Mouse (Mus musculus): ENCODE data around the gene Ndufaf3.
"Not testable (repeated sequence)": the region's sequence is repeated elsewhere in the genome, so short reads cannot be mapped to it uniquely, and the experiment has no call there.

Gene Ndufaf3

DNA sequence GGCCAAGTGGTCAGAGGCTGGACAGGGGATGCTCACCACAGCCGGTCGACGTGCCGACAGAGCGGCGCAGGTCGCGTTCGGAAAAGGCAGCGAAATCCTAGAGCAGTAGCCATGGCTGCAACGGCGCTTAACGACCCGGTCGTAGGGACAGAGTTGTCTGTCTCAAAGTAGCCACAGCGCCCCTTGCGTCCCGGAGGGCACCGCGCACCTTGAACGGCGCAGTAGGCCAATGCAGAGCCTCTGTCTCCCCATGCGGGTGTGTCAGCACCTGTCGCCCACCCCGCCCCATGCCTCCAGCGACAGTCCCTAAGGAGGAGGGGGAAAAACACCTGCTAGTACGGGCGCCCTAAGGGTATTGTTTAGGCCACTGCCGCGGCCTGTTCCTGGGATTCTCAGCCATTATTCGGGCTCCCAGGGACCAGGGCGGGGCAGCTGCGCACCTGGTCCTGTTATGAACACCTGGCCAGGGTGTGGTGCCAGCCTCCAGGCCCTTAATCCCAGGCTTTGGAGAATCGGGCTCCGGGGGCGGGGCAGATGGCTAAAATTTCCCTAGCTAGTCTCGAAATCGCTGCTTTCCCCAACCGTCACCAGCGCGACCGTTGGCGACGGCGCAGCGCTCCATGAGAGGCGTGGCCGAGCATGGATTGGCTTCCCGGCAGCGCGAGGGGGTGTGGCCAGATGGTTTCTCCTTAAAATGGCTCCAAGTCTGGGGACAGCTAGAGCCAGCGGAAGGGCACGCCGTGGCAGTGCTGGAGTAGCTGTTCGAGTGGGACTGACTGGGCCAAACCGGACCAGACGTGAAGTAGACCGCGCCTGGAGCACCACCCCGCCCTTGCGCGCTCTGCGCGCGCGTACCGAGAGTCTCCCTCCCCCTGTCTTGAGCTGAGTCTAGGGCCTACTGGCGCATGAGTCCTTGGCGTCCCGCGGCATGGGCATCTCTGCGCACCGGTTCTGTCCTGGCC, at the start of gene Ndufaf3:
Gene Ndufaf3, minus strand, starts transcription at position 620 of the 962 bp plus-strand sequence.
- DNase-seq (ENCODE audit: low read depth, low spot score): peak; percentile 88

DNA sequence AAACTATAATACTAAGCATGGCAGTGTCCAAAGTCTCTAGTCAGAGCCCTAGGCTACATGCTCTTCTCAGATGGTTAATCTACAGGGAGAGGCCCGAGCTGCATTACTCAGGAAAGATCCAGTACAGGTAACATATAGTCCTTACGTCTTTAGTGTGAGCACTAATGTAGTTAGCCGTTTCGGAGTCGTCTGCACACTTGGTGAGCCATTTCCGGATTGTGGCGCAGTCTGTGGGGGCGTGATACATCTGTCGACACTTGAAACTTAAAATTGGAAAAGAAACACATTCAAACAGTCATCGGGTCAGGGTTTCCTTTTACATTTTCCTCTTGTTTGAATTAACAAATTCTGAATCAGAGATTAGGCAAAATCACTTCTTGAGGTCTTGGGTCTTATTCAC, 44.3 kb upstream of the Ndufaf3 start:
- no peak for DNase-seq (ENCODE audit: low read depth, low spot score)

DNA sequence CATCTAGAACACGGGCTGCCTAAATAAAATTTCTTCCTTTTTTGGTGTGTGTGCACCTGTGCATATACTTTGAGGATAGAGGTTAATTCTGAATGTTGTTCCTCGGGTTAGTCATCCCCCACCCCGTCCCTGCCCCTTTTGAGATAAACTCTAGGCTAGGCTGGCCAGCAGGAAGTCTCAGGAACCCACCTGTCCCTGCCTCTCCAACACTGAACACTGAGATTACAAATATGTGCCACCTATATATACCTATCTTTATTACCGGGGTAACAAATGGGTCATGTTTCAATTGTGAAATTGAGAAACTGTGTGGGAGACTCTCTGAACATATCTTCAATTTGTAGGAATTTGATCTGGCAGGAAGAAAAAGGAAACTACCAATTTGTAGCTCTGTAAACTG, 41.7 kb upstream of the Ndufaf3 start:
- no peak for DNase-seq (ENCODE audit: low read depth, low spot score)

DNA sequence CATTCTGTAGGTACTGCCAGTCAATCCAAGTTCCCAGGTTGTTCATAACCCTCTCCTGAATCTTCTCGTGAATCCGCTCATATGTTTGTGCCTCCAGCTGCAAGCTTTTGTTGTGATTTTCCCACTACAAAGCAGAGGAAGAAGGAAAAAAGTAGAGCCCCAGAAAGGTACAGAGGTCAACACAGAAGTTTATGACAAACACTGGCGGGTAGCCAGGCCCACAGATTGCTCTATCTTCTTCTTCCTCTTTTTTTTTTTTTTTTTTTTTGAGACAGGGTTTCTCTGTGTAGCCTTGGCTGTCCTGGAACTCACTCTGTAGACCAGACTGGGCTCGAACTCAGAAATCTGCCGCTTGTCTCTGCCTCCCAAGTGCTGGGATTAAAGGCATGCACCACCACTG, 40.7 kb upstream of the Ndufaf3 start:
- DNase-seq (ENCODE audit: low read depth, low spot score): not testable (repeated sequence)

DNA sequence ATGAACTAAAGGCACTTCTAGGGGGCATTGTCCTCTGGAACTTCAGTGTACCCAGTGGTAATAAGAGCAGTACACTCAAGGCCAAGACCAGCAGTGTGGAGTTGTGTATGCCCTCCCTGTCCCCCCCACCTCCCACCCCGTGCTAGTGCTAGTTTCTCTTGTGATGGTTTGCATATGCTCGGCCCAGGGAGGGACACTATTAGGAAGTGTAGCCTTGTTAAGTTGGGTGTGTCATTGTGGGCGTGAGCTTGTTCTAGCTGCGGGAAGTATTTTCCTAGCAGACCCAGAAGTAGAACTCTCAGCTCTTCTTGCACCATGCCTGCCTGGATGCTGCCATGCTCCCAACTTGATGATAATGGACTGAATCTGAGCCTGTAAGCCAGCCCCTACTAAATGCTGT, 34.8 kb upstream of the Ndufaf3 start:
- DNase-seq (ENCODE audit: low read depth, low spot score): no peak

DNA sequence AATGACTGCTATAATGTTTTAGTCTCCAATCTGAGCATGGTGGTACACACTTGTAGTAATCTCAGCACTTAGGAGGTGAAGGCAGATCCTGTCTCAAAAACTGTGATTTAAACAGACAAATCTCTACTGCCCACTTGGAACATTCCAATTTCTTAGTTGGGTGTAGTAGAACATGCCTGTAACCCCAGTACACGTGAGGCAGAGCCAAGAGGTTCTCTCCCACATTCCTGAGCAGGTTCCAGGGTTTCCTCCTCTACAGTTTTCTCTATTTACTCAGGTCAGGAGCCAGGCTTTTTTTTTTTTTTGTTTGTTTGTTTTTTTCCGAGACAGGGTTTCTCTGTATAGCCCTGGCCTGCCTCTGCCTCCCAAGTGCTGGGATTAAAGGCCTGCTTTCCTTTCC, 32.8 kb upstream of the Ndufaf3 start:
- no peak for DNase-seq (ENCODE audit: low read depth, low spot score)

DNA sequence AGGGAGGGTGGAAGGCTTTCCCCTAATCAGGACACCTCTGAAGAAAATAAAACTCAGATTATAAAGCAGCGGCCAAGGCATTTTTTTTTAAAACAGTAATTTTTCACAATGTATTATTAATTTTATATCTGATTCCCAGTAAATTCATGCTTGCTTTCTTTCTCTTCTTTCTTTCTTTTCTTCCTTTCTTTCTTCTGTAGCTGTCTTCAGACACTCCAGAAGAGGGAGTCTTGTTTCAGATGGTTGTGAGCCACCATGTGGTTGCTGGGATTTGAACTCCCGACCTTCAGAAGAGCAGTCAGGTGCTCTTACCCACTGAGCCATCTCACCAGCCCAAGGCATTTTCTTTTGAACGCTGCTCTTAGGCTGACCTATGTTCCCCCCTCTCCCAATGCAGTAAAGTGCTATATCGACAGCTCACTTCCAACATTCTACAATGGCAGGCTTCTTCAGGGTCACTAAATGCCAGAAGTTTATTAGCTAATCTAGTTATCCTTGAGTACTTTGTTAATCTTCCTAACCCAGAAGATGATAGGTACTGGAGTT, 31.9 kb upstream of the Ndufaf3 start:
- DNase-seq (ENCODE audit: low read depth, low spot score): no peak

DNA sequence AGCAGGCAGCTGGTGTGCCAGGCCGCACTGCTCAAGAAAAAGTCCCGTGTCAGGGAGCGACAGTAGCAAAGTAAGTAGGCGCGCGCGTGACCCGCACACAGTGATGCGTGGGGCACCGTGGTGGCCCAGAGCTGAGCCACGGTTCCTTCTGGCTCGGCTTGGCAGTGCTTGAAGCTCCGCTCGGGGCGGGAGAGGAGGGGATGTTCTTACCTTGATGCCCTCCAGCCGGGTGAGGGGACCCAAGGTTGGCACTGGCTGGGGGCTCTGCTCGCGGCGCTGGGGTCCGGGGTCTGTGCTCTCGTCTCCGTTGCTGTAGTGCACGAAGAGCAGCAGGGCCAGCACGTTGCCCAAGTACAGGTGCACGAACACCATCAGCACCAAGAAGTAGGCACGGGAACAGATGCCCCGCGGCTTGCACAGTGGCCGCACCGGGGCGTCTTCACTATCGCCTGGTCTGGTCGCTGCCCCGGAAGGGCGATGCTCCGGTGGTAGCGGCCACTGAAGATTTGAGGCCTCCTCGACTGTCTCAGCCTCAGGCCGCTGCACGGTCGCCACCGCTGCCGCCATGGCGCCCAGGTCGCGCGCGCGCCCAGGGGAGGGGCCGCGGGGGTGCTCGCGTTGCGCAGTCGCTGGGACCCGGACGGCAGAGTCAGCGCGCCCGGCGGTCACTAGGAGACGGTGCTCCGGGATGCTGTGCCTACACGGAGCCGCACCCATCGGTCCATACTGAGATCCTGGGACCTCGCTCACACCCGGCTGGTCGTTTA, 29.9 kb upstream of the Ndufaf3 start, which contains the start of gene P4htm:
Gene P4htm, minus strand, starts transcription at position 670 of the 767 bp plus-strand sequence.
- no peak for DNase-seq (ENCODE audit: low read depth, low spot score)

DNA sequence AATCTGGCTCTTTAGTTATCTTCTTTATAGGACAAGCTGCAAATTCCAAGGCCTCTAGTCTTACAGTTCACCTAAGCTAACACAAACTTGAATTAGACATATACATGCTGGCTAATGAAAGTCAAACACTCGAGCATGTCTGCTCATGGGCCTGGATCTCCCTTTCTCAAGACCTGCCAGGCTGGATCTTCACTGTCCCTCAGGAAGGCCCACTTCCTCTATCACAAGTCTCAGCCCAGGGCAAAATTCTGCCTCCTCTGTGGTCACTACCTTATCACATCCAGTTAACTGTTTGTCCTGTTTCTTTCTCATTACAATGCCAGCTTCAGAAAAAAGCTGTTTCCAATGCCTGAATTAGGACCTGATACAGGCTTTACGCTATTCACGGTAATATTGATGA, 27.1 kb upstream of the Ndufaf3 start:
- no peak for DNase-seq (ENCODE audit: low read depth, low spot score)

DNA sequence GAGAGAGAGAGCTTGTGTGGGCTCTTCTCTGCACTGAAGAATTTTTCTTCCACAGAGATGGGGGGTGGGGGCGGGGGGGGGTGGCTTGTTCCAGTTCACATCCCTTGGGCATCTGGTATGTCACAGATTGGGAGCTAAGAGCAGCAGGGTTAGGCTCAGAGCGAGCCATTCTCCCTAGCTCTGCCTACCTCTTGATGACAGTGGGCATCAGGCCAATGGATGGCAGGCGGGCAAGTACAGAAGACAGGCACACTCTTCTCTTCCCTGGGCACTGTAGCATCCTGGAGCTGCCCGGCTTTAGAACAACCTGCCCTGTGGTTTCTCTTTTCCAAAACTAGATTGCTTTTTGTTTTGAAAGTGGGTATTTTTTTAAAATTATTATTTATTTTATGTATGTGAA, 24.2 kb upstream of the Ndufaf3 start:
- DNase-seq (ENCODE audit: low read depth, low spot score): no peak

DNA sequence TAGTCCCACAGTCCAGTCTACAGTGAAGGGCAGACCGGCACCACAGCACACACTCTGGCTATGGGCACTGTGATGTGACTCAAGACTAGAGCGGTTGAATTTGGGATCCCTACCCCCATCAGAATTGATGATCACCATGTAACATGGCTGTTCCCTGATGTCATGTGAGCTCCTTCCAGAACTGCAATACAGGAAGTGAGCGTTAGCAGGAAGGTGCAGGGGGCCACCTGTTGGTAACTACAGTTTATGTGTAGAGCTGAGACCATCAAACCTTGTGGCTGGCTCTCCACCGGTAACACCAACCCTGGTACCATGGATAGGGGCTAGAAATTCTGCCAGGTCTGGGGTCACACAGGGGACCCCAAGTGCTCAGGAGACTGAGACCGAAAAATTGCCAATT, 22.0 kb upstream of the Ndufaf3 start:
- DNase-seq (ENCODE audit: low read depth, low spot score): no peak

DNA sequence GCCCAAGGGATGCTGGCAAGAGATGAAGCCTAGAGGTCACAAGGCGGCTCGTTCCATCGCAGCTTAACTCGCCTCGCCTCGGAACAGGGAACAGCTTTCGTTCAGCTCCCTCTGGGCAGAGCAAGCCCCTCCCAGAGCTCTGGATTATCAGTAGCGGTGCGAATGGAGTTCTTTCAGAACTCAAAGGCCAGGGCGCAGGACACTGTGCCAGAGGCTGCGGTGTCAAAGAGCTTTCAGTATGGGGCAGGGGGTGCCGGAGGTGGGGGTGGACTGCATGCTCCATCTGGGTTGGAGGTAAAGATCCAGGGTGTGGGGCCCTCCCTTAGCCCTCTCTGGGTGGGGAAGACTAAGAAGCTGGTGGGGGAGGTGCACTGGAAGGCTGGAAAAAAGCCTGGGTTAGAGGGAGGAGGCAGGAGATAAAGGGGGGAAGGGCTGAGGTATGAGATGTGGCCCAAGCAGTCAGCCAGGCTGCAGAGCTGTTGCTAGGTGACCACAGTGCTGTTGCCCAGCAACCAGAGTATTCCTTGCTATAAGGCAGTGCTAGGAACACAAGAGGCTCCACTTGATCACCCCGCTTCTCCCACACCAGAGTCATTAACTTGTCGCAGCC, 20.4 kb upstream of the Ndufaf3 start:
- no peak for DNase-seq (ENCODE audit: low read depth, low spot score)

DNA sequence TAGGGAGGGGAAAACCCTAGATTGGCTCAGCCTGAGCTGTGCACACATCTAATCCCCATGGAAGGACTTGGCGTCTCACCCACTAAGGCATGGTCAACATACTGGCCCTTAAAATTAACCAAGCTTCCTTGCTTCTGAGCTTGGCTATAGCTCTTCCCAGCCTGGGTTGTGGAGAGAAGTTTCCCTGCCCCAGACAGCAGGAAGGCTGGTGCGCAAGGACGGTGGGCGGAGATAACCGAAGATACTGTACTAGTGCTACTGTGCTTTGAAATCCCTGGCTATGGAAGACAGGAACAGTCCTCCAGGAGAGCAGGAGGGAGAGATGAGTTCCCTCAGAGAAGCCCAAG, 12.1 kb upstream of the Ndufaf3 start:
- DNase-seq (ENCODE audit: low read depth, low spot score): no peak

DNA sequence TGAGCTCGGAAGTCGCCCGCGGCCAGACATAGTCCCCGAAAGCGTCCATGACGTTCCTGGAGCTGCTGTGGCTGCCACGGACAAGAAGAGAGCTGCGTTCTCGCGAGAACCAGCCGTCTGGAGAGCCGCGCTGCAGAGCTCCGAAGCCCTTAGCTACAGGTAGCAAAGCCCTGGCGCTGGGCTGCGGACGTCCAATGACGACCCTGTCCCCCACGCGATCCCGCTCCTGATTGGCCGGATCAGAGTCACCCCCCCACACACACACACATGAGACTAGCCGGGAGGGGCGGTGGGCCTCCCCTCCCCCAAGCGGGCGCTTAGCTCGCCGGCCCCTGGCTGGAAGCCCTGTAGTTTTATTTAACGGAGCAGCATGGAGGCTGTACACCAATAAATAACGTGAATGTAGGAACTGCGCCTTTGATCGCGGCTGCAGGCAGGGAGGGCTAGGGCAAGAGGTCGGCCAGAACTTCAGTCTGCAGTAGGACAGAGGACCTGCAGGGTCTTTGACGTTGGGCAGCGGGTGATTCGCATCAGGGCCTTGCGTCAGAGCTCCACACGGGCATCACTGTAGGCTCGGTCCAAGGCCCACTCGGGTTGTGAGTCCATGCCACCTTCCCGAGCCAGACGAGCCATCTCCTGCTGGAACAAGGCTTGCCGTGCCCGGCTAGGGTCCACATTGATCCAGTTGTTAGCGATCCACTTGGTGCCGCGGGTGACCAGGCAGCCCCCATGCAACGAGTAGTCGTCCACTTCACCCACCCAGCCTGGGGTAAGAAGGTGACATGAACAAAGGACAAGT, 11.5 kb upstream of the Ndufaf3 start, which contains the start of gene Wdr6:
Gene Wdr6, minus strand, starts transcription at position 195 of the 799 bp plus-strand sequence.
- DNase-seq (ENCODE audit: low read depth, low spot score): peak; percentile 33

DNA sequence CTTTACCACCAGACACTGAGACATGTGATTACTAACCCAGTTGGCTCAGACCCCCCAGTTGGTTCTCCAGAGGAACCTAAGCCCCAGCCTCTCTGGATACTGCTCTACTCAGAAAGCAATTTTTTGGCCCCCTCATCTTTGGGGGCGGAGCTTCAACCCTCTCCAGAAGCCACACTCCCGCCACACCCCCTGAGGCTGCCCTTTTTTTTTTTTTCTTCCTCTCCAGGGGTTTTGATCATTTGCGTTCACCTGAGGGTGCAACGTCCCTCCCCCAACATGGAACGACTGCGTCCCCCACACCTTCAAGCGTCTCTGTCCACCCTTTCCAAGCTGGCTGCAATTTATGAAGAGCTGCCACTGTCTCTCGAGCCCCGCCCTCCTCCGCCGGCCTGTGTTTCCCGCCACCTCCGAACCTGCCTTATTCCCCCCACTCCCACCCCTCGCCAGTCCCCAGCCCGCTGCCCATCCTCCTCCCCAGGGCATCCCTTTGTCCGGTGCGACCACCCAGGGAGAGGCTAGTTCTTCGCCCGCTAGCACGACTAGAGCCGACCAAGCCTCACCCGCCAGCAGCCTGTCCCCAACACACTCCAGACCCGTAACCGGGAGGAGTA, 10.8 kb upstream of the Ndufaf3 start:
- DNase-seq (ENCODE audit: low read depth, low spot score): no peak

DNA sequence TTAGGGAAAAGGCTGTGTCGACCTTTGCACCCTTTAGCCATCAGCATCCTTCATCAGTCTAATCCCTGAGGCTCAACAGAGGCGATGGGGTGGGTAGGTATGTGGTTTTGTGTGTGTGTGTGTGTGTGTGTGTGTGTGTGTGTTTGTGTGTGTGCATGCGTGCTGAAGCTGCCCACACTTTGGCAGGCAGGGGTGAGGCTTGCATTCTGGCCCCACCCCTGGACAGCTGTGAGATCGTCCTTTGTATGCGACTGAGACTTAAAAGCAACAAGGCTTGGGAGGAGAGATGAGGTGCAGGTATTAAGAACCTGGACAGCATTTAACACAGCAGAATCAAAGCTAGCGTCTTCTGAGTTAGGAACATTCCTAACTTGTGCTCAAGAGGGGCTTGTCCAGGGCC, 9.8 kb upstream of the Ndufaf3 start:
- no peak for DNase-seq (ENCODE audit: low read depth, low spot score)

DNA sequence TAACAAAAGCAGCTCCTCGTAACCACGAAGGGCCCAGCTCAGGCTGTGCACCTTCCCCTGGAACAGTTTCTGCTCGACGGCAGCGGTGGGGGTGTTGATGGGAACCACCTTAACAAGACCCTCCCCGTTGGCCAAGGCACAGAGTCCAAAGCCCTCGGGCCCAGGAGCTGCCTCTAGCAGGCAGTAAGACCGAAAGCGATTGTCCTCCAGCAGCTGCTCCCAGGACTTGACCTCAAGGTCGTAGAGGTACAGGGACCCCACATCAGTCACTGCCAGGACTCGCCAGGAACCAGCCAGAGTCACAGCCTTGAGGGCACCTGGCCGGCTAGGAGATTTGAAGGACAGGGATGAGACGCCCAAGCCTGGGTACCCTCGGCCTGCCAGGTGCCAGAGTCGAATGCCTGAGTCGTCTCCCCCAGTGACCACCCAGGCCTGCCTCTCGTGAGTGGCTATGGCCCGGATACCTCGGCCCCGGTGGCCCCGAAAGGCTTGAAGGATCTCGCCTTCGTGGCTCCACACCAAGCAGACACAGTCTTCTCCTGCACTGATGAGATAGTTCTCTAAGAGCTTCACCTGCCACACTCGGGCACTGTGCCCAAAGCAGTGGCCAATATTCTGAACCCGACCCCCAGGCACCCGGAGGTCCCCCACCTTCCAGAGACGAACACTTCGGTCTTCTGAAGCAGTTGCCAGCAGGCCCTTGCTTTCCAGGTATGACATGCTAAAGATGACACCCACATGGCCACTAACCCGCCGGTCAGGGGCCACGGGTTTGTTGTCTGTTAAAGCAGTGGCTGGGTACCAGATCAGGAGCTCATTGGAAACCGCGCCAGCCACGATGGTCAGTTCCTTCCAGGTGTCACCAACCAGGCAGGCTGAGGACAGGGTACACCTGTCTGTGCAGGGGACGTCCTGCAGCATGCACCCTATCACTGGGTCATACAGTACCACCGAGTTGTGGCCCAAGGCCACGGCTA, 8.4 kb upstream of the Ndufaf3 start:
- no peak for DNase-seq (ENCODE audit: low read depth, low spot score)

DNA sequence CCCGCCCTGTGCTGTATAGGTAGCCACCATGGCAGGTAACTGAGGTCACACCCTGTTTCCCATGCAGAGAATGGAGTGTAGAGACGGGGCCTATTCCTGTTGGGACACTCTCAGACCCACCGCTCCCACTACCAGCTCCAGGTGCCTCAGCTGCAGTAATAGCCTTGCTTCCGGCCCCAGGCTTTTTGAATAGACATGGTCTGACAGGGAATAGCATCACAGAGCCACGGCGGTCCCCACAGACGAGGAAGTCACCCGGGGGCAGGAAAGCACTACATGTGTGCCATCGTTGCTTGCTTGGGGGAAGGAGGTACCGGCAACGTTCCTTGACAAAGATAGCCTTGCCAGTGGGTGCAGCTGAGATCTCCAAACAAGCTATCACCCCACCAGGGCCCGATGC, 7.7 kb upstream of the Ndufaf3 start:
- no peak for DNase-seq (ENCODE audit: low read depth, low spot score)

Data from c-Kit-negative CD71-positive TER-119-positive erythroid progenitor cells, embryonic 14.5 days (primary cell).